Mouse (Mus musculus) layer of hippocampus, adult 9-10 months (tissue): ENCODE measurements around the gene Kcnd3.

Source experiments
- DNase-seq: peaks from one replicate; pipeline ENCODE4 v3.0.0; 2022; ENCODE audit warnings: low spot score

Gene Kcnd3

DNA sequence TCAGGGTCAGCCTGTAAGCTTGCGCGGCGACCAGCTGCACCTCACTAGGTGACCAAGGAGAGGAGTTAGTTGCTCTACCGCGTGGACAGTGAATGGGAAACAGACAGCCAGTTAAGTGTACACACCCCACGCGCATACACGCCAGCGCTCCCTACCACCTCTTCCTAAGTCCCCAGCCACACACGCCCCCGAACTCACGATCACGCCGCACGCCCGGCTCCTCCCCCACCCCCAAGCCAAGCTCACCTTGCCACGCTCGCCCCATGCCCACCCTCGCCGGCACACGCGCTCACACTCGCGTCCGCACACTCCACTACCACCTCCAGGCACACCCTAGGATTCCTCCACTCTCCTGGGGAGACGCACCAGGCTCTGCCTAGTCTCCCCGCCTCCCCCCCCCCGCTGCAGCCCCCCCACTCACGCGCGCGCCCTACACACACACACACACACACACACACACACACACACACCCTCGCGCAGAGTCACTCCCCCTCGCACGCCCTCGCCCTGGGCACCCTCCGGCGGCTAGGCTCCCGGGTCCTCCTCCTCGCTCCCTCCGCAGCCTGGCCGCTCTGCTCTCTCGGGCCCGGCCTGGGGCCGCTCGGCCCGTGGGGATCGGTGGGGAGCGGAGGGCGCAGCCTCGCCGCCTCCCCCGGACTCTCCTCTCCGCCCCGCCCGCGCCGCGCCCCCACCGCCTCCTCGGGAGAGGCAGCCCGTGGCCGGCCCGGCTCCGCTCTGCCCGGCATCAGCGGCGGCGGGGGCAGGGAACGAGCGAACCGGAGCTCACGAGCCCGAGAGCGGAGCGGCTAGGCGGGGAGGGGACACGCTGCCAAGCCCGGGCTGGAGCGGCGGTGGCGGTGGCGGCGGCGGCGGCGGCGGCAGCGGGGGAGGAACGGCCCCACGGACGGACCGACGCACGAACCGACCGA is at the start of gene Kcnd3:
Gene Kcnd3 (plus strand): TSS at position 704 of the 929 bp plus-strand sequence.
- DNase-seq: no peak

DNA sequence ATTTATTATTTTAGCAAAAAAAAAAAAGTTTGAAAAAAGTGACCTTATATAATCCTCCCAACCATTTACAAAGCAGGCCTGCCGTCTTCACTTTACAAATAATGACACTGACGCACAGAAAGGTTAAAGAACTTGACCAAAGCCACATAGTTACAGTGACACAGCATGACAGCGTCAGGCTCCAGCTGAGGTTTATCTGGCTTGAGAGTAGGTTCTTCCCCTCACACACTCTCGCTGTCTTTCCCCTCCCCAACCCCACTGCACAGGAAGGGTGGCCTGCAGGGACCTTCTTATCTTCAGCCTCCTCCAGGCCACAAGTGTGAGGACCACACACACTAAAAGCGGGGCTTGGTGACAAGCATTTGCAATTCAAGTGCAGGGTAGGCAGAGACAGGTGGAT is 49.5 kb upstream of the Kcnd3 start:
- no peak for DNase-seq

- DNase-seq: no peak
These were observed 48.6 kb upstream of the Kcnd3 start for GRCm38 (mm10) chr3:105403410-105404076.

DNA sequence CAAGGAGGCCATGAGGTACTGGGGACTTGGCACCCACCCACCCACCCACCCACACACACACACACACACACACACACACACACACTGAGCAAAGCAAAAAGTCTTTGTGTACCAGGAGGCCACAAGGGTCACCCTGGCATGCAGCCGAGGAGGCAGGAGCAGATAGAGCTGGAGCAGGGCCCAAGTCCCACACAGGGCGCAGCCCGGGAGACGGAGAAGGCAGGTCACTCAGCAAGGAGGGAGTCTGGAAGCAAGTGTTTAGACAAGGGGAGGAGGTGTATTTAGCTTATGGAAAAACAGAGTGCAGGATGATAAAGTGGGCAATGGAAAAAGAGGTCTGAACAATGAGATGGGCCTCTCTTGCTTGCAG is 48.1 kb upstream of the Kcnd3 start:
- DNase-seq: no peak

DNA sequence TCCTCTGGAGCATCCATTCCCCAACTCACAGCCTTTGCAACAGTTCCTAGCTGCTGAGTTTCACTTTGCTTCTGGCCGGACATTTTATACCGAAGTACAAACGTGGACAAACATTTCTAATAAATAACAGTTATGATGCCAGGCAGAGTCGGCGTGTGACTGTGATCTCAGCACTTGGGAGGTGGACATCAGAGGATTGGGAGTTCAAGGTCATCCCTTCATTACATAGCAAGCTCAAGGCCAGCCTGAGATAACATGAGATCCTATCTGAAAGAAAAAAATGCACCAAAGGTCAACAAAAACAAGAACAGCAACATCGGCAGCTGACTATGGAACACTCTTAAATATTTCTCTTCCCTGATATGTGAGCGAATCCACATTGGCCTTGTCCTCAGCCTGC is 46.6 kb upstream of the Kcnd3 start:
- no peak for DNase-seq

DNA sequence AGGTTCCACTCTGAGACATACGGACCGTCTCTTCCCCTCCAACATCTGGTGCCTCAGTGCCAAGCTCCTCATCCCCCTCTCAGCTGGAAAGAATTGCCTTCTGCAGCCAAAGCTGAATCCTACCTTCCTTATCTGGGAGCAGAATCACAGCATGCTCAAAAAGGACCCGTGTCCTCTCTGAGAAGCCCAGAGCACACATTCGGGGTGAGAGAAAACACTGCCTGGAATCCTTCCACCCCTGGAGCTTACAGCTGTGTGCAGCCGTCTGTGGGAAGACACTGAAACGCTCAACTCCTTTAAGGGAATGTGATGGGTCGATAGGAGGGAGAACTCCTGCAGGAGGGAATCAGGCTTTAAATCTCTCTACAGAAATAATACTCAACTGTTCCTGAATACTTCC is 46.1 kb upstream of the Kcnd3 start:
- no peak for DNase-seq

DNA sequence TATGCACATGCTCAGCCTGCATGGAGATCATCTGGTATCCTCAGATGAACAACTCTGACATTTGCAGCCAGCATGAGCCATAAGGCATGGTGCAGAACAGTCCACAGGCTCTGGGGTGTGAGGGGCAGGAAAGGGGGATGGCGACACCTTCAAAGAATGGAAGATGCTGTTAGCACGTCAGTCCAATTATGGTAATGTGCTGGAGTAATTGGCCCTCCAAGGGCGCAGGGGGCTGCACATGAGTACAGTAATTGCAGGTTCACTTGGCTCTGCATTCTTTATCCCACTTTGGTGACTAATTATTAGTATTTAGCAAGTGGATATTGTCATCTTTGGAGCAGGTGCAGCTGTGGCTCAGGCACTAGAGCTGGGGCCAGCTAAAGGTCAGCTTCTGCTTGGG is 43.9 kb upstream of the Kcnd3 start:
- no peak for DNase-seq

DNA sequence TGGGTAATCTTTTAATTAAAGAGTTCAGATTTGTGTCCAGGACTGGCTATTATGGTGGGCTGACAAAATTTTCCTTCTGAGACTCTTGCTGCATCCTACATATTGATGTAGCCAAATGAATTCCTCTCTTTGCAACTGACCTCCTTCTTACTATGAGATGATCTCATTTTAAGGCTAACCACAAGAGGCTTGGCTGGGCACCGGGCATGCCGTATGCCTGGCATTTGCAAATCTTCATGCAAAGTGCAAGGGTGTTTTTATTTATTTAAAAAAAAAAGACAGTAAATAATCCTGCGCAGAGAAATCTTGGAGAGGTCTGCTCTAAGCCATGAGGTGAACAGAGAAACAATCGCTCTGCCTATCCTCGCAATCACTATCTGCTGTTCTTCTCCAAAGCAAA is 41.3 kb upstream of the Kcnd3 start:
- DNase-seq: no peak

- DNase-seq: no peak
These were observed 40.4 kb upstream of the Kcnd3 start for GRCm38 (mm10) chr3:105411776-105412175.

DNA sequence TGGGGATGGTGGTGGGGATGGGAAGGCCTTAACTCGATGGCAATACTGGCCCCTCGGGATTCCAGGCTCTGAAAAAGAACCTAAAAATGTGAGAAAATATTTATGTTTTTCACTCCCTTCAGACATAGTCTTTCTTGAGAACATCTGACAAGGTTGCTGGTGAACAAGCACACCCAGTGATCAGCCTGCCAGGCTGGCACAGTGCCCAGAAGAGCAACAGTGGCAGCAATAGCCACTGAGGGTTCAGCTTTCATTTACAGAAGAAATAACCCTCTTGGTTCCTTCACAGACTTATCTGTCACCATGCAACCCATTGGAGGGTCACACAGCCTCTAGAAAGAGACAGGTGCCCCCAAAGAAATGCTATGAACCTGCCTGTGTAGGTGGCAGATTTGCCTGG is 39.9 kb upstream of the Kcnd3 start:
- DNase-seq: no peak

DNA sequence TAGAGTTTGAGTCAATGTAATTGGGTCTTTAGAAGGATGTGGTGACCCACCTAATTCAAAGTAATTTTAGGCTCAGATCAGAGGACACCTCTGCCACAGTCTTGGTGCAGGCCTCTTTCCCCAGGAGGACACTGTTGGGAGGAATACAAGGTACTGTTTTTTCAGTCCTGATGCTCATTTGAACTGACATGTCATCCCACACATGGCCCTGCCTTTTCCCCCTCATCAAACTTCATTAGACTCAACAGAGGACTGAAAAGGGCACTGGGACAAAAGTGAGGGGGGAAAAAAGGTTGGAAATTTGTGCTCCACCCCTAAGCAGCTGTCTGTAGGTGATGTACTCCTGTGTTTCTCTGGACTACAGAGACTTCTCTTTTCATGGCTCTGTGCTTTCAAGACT is 39.4 kb upstream of the Kcnd3 start:
- DNase-seq: no peak

DNA sequence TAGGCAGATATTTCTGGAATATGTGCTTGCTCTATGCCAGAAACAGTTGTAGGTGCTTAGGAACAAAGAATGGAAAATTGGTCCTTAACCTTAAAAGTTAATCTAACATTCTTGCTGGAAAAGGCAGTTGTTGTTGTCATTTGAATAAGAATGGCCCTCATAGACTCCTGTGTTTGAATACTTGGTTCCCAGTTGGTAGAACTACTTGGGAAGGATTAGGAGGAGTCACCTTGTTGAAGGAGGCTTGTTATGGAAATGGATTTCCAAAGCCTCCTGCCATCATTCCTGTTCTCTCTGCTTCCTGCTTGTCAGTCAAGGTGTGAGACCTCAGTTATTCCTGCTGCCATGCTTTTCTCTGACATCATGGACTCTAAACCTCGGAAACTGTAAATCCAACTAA is 33.7 kb upstream of the Kcnd3 start:
- no peak for DNase-seq

DNA sequence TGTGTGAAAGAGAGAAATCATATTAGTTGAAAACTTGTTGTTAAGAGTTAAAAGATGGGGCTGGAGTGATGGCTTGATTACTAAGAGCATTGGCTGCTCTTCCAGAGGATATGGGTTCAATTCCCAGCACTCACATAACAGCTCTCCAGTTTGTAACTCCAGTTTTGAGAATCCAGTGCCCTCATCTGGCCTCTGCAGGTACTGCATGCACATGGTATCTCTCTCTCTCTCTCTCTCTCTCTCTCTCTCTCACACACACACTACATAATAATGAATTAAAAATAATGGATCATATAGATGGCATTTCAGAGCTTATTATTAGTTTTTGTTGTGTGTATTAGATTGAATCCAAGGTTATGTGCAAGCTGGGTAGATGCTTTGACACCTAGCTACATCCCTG is 29.7 kb upstream of the Kcnd3 start:
- DNase-seq: no peak

DNA sequence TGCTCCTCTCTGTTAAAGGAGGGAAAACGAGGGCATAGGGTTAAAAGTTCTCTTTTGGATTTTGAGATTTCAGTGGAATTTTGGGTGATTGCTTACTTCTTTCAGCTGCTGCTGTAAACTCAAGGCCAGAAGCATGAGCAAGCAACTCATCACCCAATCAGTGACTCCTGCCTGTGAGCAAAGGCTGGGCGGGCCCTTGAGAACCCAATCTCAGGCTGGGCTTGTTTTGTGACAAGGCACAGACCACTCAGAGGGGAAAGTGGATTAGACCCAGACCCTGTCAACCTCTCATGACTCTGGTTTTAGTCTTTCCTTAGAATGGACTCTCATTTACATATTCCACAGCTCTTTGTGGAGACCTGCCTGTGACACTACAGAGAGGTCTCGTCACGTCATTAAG is 28.7 kb upstream of the Kcnd3 start:
- no peak for DNase-seq

- no peak for DNase-seq
These were observed 23.5 kb upstream of the Kcnd3 start for GRCm38 (mm10) chr3:105428586-105428985.

GRCm38 (mm10) chr3:105436383-105436782 is 15.7 kb upstream of the Kcnd3 start:
- no peak for DNase-seq

DNA sequence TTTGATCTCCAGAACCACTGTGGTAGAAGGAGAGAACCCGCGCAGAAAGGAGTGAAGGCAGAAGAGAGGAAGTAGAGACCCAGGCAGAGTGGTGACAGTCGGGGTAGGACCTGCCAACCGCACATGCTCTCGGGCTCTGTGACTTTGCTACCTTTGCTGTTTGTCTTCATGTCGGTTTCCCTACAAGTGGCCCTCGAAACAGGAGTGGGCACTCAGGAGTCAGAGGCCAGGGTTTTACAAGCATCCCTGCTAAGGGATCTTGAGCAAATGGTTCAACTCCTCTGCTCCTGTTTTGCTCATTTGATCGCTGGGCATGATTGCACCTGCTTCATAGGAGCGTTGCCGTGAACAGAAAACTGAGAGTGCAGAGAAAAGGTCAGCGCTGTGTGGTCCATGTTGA is 15.2 kb upstream of the Kcnd3 start:
- no peak for DNase-seq

- DNase-seq: no peak
These were observed 11.1 kb upstream of the Kcnd3 start for GRCm38 (mm10) chr3:105440873-105441495.

- DNase-seq: no peak
These were observed 1.3 kb upstream of the Kcnd3 start for GRCm38 (mm10) chr3:105450641-105451470.

DNA sequence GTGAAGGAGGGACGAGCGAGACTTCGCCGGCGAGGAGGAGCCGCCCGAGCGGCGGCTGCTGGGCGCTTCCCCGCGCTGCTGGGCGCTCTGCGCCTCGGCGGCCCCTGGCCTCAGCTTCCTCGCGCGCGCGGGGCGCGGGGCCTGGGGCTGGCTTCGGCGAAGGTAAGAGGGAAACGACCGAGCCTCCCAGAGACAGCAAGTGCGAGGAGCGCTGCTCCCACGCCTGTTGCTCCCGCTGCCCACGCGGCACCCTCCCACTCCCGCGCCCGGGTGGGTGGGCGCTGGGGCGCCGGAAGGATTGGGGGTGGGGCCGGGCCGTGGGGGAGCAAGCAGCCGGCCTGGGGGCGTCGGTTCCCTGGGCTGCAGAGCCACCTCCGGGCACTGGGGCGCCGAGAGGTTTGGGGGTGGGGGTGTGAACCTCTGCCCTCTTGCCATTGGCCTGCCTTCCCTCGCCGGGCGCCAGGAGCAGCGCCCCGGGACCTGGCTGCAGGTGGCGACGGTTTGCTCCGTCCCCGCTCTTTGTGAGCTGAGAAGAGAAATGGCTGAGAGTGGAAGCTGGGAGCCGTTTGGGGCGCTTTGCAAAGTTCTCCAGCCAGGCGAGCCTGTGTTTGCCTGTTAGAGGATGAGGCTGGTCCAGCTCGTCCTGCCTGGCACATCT is 555 bp downstream of the Kcnd3 start:
- no peak for DNase-seq

DNA sequence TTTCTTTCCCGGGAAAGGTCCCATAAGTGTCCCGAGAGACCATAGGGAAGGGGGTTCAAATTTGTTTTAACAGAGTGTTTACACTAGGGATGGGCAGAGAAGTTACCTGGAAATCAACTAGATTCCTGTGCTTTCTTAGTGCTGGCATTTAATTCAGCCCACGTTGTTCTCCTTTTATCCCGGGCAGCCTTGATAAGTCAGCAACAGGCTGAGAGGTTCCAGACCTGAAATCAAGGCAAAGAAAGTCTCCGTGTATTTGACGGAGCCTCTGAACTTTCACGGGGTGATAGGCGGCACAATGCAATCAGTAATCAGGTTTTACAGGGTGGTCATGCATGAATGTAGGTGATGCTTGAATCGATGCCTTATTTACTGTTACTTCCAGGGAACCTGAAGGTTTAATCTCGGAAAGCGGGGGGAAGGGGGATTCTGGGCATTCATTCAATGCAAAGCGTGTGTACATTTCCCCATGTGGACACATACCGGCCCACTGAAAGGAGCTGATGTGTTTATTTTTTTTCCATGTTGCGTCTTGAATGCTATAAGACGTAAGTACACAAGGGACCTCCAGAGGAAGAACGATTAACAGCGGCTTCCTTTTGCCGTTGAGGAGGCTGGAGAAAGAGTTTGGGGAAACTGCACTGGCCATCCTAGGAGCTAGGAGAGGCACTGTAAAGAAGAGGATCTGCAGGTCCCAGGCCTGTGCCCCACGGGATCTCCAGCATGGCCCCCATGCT is 1.3 kb downstream of the Kcnd3 start:
- DNase-seq: no peak
